Mouse (Mus musculus): Measurements from ENCODE around the gene Bckdha.

Gene Bckdha

GRCm38 (mm10) chr7:25614831-25615705 is 43.7 kb downstream of the Bckdha start:
- DNase-seq (ENCODE audit: low read depth, low spot score) = no peak

GRCm38 (mm10) chr7:25614086-25614485 is 44.7 kb downstream of the Bckdha start:
- no peak for DNase-seq (ENCODE audit: low read depth, low spot score)

GRCm38 (mm10) chr7:25611501-25611900 is 47.3 kb downstream of the Bckdha start:
- DNase-seq (ENCODE audit: low read depth, low spot score) = no peak

GRCm38 (mm10) chr7:25610056-25610455 is 48.7 kb downstream of the Bckdha start:
- DNase-seq (ENCODE audit: low read depth, low spot score) = no peak

GRCm38 (mm10) chr7:25607196-25607595 is 51.6 kb downstream of the Bckdha start:
- DNase-seq (ENCODE audit: low read depth, low spot score) = no peak

- DNase-seq (ENCODE audit: low read depth, low spot score) = no peak
These were observed 52.1 kb downstream of the Bckdha start for GRCm38 (mm10) chr7:25606625-25607063.

- no peak for DNase-seq (ENCODE audit: low read depth, low spot score)
These were observed 57.4 kb downstream of the Bckdha start for GRCm38 (mm10) chr7:25601346-25601745.

- DNase-seq (ENCODE audit: low read depth, low spot score) = no peak
These were observed 58.1 kb downstream of the Bckdha start for GRCm38 (mm10) chr7:25600666-25601065.

- no peak for DNase-seq (ENCODE audit: low read depth, low spot score)
These were observed 59.1 kb downstream of the Bckdha start for GRCm38 (mm10) chr7:25599663-25600062.

- DNase-seq (ENCODE audit: low read depth, low spot score) = no peak
These were observed 64.9 kb downstream of the Bckdha start for GRCm38 (mm10) chr7:25593859-25594258.

GRCm38 (mm10) chr7:25591226-25591625 is 67.6 kb downstream of the Bckdha start:
- DNase-seq (ENCODE audit: low read depth, low spot score) = no peak

- no peak for DNase-seq (ENCODE audit: low read depth, low spot score)
These were observed 73.2 kb downstream of the Bckdha start for GRCm38 (mm10) chr7:25585351-25586204.

GRCm38 (mm10) chr7:25584651-25585050 is 74.1 kb downstream of the Bckdha start:
- DNase-seq (ENCODE audit: low read depth, low spot score) = no peak

GRCm38 (mm10) chr7:25582301-25582810 is 76.4 kb downstream of the Bckdha start:
- DNase-seq (ENCODE audit: low read depth, low spot score) = no peak
